Comparison of ENCODE assay signal across 17 mouse cellular contexts in genomic region chr17:28816875-28817811, GRCm38 (mm10). TPM values are rescaled to one million over a fixed set of nuclear protein-coding genes. Genes with fewer than 3 reads are reported as not detected.
DNase-seq lines count a peak whose midpoint lies in the region; ATAC-seq and TF ChIP-seq lines count a peak whose summit lies in the region.
"Had no signal": no experiment of that assay in that cellular context is flagged by ENCODE, and none has a peak within 500 bp of the region (broad histone marks: within the 10 kb centered on the region; RNA-seq: fewer than 3 reads in every experiment).

No protein-coding gene starts in this region.

- no peak overlapping the region for H3K4me3 ChIP-seq in liver, embryonic 16.5 days (ENCODE audit: low read depth, low read length)
- no peak overlapping the region for H3K4me3 ChIP-seq in liver, embryonic 11.5 days (ENCODE audit: low read depth, low read length)
- peak overlapping the region; percentile 21; the same call in 1 of the 2 replicates for H3K4me3 ChIP-seq in intestine, postnatal 0 days (ENCODE audit: low read depth, low read length)
- H3K4me3 ChIP-seq: embryonic facial prominence, embryonic 10.5 days; forebrain, embryonic 13.5 days; hindbrain, embryonic 15.5 days had no signal

- peaks cover 14% of the 10 kb centered on the region for H3K4me1 ChIP-seq in liver, embryonic 16.5 days (ENCODE audit: control insufficient read depth, low read depth, low read length)
- H3K4me1 ChIP-seq in liver, embryonic 11.5 days (replicated peaks; ENCODE audit: control insufficient read depth, insufficient read depth, low read length): peaks cover 10% of the 10 kb centered on the region
- H3K4me1 ChIP-seq in intestine, postnatal 0 days (replicated peaks; ENCODE audit: control insufficient read depth, insufficient read depth, low read length): 0 out of 2 replicates have a peak, but pooled peaks cover 6% of the 10 kb centered on the region
- H3K4me1 ChIP-seq: embryonic facial prominence, embryonic 10.5 days; forebrain, embryonic 13.5 days; hindbrain, embryonic 15.5 days had no signal

- no peak overlapping the region for H3K9ac ChIP-seq in liver, embryonic 16.5 days (ENCODE audit: low read depth, low read length)
- H3K9ac ChIP-seq in liver, embryonic 11.5 days (ENCODE audit: low read depth, low read length): no peak overlapping the region
- no peak overlapping the region; the same call in 1 of the 2 replicates for H3K9ac ChIP-seq in intestine, postnatal 0 days (ENCODE audit: low read depth, low read length)
- H3K9ac ChIP-seq: forebrain, embryonic 13.5 days; forebrain, postnatal 0 days; hindbrain, embryonic 15.5 days had no signal

- peak; percentile 19; the same call in 1 of the 2 replicates for ATAC-seq in liver, embryonic 16.5 days (ENCODE audit: low read depth)
- ATAC-seq in liver, embryonic 11.5 days (replicated peaks; ENCODE audit: low FRiP score): no peak
- peak; percentile 86 for ATAC-seq in intestine, postnatal 0 days
- ATAC-seq: forebrain, embryonic 13.5 days; forebrain, postnatal 0 days had no signal

- H3K9me3 ChIP-seq in liver, embryonic 16.5 days (replicated peaks; ENCODE audit: control insufficient read depth, low read length): no peaks in the 10 kb centered on the region
- no peaks in the 10 kb centered on the region for H3K9me3 ChIP-seq in liver, embryonic 11.5 days (ENCODE audit: control insufficient read depth, low read length)
- no peaks in the 10 kb centered on the region for H3K9me3 ChIP-seq in intestine, postnatal 0 days (ENCODE audit: control insufficient read depth)
- H3K9me3 ChIP-seq: embryonic facial prominence, embryonic 10.5 days; forebrain, embryonic 13.5 days; hindbrain, embryonic 15.5 days had no signal

- H3K36me3 ChIP-seq in liver, embryonic 16.5 days (ENCODE audit: control insufficient read depth, insufficient read depth): peaks cover 92% of the 10 kb centered on the region
- H3K36me3 ChIP-seq in liver, embryonic 11.5 days (ENCODE audit: control insufficient read depth, insufficient read depth, low read length): peaks cover 78% of the 10 kb centered on the region
- H3K36me3 ChIP-seq in intestine, postnatal 0 days (ENCODE audit: control insufficient read depth, insufficient read depth): peaks cover 63% of the 10 kb centered on the region

- H3K27ac ChIP-seq in liver, embryonic 16.5 days (ENCODE audit: low read length): no peak overlapping the region
- no peak overlapping the region for H3K27ac ChIP-seq in liver, embryonic 11.5 days (ENCODE audit: low read depth, low read length)
- H3K27ac ChIP-seq in intestine, postnatal 0 days (ENCODE audit: low read depth, low read length): peak overlapping the region; percentile 95
- H3K27ac ChIP-seq: embryonic facial prominence, embryonic 10.5 days; forebrain, embryonic 13.5 days; hindbrain, embryonic 15.5 days had no signal

- H3K27me3 ChIP-seq in liver, embryonic 16.5 days (ENCODE audit: control insufficient read depth, insufficient read depth, low read depth, low read length): no peaks in the 10 kb centered on the region
- no peaks in the 10 kb centered on the region for H3K27me3 ChIP-seq in liver, embryonic 11.5 days (replicated peaks; ENCODE audit: control insufficient read depth, insufficient read depth, low read length)
- no peaks in the 10 kb centered on the region for H3K27me3 ChIP-seq in intestine, postnatal 0 days (replicated peaks; ENCODE audit: control insufficient read depth, insufficient read depth, low read length)
- H3K27me3 ChIP-seq: forebrain, embryonic 13.5 days; hindbrain, embryonic 15.5 days had no signal

- 89% methylated on average over 25 of the region's 25 CpGs for WGBS in liver, embryonic 16.5 days (ENCODE audit: insufficient replicate concordance)
- 91% methylated on average over 25 of the region's 25 CpGs for WGBS in liver, embryonic 11.5 days
- 43% methylated on average over 25 of the region's 25 CpGs for WGBS in intestine, postnatal 0 days

- H3K4me2 ChIP-seq in liver, embryonic 16.5 days (ENCODE audit: low read depth, low read length): no peak overlapping the region
- H3K4me2 ChIP-seq in liver, embryonic 11.5 days: no peak overlapping the region
- H3K4me2 ChIP-seq in intestine, postnatal 0 days (replicated peaks; ENCODE audit: low read depth): peak overlapping the region; percentile 65
- H3K4me2 ChIP-seq: forebrain, embryonic 13.5 days; hindbrain, embryonic 15.5 days had no signal

- DNase-seq in kidney, adult 11 months: peak; percentile 19
- DNase-seq in kidney, postnatal 10 days: no peak
- DNase-seq in liver, embryonic 11.5 days (ENCODE audit: low spot score): no peak
- no peak for DNase-seq in ovary, postnatal 10 days (ENCODE audit: low spot score)
- DNase-seq: adrenal gland, adult 2 months; adrenal gland, postnatal 25 days; cerebellum, adult 2 months; cerebellum, postnatal 10 days; forebrain, postnatal 0 days; gastrocnemius, postnatal 14 days; heart, postnatal 36 days had no signal

- no peak for TF ChIP-seq CTCF in intestine, postnatal 0 days (IDR thresholded peaks at IDR 0.05; ENCODE audit: low read depth)

RNA-seq across cellular contexts. Expression of gene Brpf3, which starts 16.3 kb away (rescaled TPM):
- polyA plus RNA-seq in liver, embryonic 16.5 days (2015; fragmentation: Nextera tagmentation; extraction: Ambion mirVana): 66.7 and 67.1 TPM in 2 replicates
- polyA plus RNA-seq in liver, embryonic 11.5 days (2014; fragmentation: Nextera tagmentation; extraction: Ambion mirVana): 29.3 and 34.8 TPM in 2 replicates
- polyA plus RNA-seq in intestine, postnatal 0 days (2015; fragmentation: Nextera tagmentation; extraction: Ambion mirVana): 42.9 and 44.4 TPM in 2 replicates

RNA-seq across cellular contexts. Expression of gene Pnpla1, which starts 41.1 kb away (rescaled TPM):
- 0.08 and 0.12 TPM in 2 replicates for polyA plus RNA-seq in liver, embryonic 16.5 days (2015; fragmentation: Nextera tagmentation; extraction: Ambion mirVana)
- 0.05 TPM in 1 of 2 replicates, not detected in the other for polyA plus RNA-seq in liver, embryonic 11.5 days (2014; fragmentation: Nextera tagmentation; extraction: Ambion mirVana)
- 0.12 and 0.20 TPM in 2 replicates for polyA plus RNA-seq in intestine, postnatal 0 days (2015; fragmentation: Nextera tagmentation; extraction: Ambion mirVana)
- polyA plus RNA-seq: forebrain, embryonic 13.5 days; hindbrain, embryonic 11.5 days had no signal

RNA-seq across cellular contexts. Expression of gene Mapk13, which starts 48.0 kb away (rescaled TPM):
- polyA plus RNA-seq in liver, embryonic 16.5 days (2015; fragmentation: Nextera tagmentation; extraction: Ambion mirVana): 7.9 and 10.5 TPM in 2 replicates
- polyA plus RNA-seq in liver, embryonic 11.5 days (2014; fragmentation: Nextera tagmentation; extraction: Ambion mirVana): 5.0 and 5.5 TPM in 2 replicates
- polyA plus RNA-seq in intestine, postnatal 0 days (2015; fragmentation: Nextera tagmentation; extraction: Ambion mirVana): 204 and 222 TPM in 2 replicates

Comparison
In these comparisons a context has a peak if more than half of its experiments do, and no peak if none do; other contexts are left out.
1. RNA of gene Mapk13, which starts 48.0 kb away (polyA plus RNA-seq): 204 to 222 TPM in intestine, postnatal 0 days; 7.9 to 10.5 TPM in liver, embryonic 16.5 days and 5.0 to 5.5 TPM in liver, embryonic 11.5 days; every median in the first group is over 10 times any median in the second.